Mouse (Mus musculus) T-cell, adult 2 months (primary cell): ENCODE measurements around the gene Dock9.

Experiments used
- DNase-seq: peaks from one replicate; pipeline ENCODE4 v3.0.0; 2022; ENCODE audit warnings: low spot score

Dock9 gene

DNA sequence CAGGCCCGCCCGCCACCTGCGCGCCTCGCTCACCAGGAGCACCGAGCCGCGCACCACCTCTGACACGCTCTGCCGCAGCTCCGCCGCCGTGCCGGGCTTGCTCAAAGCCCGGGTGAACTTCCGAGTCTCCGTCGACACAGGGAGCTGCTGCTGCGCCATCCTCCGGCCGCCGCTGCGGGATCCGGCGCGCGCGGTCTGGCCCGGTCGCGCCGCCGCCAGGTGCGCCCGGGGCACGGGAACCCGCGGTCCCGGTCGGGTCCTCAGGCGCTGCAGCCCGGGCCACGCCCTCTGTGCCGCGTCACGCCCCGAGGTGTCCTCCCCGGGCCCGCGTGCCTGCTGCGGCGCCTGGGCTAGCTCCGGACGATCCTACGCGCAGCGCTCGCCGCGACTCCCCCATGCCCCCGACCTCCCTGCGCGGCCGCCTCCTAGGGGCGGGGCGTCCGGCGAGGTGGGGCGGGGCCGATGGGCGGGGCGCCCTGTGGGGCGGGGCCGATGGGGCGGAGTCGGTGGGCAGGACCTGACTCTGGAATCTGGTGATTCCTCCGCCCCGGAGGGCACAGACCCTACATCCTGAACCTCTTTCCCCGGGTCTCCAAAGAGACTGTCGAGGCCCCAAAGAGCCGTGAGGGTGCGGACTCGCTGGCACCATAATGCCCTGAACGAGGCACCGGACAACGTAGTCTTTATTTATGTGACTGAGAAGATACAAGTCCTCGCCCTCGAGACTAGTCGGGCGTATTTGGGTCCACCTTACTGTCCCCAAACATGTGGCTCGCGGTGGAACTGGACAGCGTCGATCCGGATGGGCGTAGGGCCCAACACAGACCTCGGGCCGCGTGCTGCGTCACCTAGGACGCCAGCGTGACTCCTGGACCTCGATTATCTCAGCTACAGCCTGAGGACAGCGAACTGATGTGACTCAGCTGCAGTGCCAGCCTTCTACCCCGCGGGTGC is at the start of gene Dock9:
Gene Dock9, minus strand, starts transcription at position 381 of the 954 bp plus-strand sequence.
- DNase-seq: peak; percentile 84

- no peak for DNase-seq
These were observed 46.8 kb upstream of the Dock9 start for GRCm38 (mm10) chr14:121844486-121844885.

- DNase-seq: no peak
These were observed 42.6 kb upstream of the Dock9 start for GRCm38 (mm10) chr14:121840217-121840616.

- DNase-seq: no peak
These were observed 40.5 kb upstream of the Dock9 start for GRCm38 (mm10) chr14:121838161-121838560.

GRCm38 (mm10) chr14:121833001-121833520 is 35.4 kb upstream of the Dock9 start:
- no peak for DNase-seq

- peak; percentile 59 for DNase-seq
These were observed 32.3 kb upstream of the Dock9 start for GRCm38 (mm10) chr14:121829816-121830442.

DNA sequence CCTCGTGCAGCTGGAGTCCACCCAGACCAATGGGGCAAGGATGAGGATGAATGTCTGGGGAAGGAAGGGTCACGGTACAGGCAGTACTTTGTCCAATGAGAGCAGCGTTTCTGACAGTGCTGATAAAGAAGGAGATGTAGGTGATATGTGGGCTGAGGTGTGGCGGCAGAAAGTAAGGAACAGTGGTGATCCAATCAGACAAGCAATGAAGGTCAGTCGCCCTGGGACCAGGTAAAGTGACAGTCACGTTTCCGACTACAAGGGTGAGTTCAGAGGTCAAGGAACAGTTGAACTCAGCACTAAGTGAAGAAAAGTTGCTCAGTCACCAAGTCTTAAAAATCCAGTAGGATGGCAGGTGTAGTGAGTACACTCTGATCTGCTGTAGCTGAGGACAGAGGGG is 29.5 kb upstream of the Dock9 start:
- DNase-seq: no peak

GRCm38 (mm10) chr14:121825521-121826445 is 28.1 kb upstream of the Dock9 start:
- DNase-seq: no peak

- DNase-seq: no peak
These were observed 26.9 kb upstream of the Dock9 start for GRCm38 (mm10) chr14:121824322-121825103.

DNA sequence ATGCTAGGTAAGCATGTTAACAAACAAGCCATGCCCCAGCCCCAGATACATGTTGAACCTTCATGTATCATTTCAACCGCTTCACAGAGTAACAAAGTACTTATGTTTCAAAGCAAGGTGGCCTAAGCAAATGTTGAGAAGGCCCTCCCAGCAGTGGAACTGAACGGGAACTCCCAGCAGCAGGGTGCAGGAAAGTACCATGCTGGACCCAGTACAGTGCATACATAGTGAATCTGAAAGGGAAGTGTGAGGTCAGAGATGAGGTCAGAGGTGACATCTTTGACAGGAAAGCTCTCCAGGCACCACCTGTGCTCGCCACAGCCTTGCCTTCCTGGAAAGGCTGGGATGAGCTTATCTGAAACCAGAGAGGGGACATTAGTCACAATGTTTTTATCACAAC is 25.4 kb upstream of the Dock9 start:
- DNase-seq: no peak

DNA sequence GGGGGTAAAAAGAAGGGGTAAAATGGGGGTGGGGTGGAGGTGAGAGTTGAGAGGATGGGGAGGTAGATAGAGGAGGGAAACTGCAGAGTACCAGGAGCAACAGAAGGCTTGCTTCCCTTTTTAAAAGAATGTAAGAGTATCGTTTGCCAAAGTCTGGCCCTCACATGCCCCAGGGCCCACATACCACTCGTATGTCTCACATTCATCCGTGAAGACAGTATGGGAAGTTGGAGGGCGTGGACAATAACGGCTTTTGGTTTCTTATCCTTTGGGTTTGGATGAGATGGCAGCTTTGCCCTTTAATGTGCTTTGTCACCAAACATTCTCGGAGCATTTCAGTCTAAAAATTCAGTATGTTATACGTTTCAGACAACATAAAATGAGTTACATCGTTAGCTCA is 24.9 kb upstream of the Dock9 start:
- no peak for DNase-seq

DNA sequence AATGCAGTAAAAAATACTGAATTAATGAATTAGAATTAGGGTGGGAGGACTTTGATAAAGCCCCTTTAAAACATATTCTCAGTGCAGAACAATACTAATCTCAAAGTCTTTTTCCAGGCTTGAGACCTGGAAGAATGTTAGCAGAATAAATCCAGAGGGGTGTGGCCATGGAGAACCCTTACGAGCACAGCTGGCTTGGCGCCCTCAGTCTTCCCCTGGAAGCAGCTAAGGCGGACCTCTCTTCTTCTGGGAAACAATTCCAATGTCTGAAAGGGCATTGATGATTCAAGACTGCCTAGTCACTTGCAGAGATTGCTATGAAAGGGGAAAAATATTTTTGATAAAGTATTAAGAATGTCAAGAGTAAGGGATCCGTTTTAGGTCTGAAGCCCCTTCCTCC is 9.2 kb upstream of the Dock9 start:
- no peak for DNase-seq

DNA sequence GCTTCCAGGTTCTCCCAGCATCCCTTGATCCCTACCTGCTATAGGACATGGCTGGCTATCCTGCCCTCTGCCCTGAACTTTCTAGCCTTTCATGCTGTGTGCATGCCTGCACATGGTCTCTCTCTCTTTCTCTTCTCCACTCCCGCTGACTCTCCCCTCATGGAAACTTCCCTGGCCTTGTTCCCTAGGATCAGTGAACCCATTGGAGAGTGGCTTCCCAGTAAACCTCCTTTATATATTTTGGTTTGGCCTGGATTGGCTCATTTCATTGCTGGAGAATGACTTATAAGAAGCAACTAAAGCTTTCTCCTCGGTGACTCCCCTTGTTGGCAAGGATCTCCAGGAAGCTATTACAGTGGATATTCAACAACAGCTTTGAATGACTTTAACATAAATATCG is 8.7 kb upstream of the Dock9 start:
- DNase-seq: no peak

DNA sequence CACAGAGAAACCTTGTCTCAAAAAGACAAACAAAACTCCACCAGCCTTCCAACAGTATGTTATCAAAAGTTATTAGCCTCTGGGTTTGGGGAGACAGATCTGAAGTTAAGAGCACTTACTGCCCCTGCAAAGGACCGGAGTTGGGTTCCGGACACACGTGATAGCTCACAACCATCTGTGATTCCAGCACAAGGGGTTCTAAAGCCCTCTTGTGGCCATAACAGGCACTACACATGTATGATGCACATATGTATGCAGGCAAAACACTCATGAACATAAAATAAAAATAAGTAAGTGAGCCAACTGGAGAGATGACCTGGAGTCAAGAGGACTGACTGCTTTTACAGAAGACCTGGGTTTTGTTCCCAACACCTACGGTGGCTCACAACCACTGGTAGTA is 6.8 kb upstream of the Dock9 start:
- DNase-seq: peak; percentile 7

DNA sequence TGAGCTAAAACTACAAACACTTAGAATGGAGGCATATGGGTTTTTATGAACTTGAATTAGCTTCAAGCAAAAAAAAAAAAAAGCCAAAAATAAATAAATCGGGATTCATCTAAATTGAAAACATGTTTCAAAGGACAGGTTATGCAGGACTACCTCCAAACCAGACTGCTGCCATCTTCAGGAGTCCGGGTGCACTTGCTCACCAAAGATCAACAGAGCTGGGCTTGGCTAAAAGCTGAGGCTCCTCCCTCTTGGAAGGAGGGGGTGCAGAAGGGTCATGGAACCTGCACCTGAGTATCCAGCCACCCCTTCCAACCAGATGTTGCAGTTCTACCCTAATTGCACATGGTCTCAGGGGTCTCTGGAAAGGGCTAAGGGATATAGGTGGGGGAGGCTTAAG is 3.3 kb upstream of the Dock9 start:
- peak; percentile 44 for DNase-seq

- DNase-seq: no peak
These were observed 1.5 kb upstream of the Dock9 start for GRCm38 (mm10) chr14:121799112-121799511.

- peak; percentile 81 for DNase-seq
These were observed 768 bp upstream of the Dock9 start for GRCm38 (mm10) chr14:121798411-121798799.

GRCm38 (mm10) chr14:121796571-121797456 is 823 bp downstream of the Dock9 start:
- peak; percentile 4 for DNase-seq

GRCm38 (mm10) chr14:121795536-121795935 is 2.1 kb downstream of the Dock9 start:
- DNase-seq: no peak

DNA sequence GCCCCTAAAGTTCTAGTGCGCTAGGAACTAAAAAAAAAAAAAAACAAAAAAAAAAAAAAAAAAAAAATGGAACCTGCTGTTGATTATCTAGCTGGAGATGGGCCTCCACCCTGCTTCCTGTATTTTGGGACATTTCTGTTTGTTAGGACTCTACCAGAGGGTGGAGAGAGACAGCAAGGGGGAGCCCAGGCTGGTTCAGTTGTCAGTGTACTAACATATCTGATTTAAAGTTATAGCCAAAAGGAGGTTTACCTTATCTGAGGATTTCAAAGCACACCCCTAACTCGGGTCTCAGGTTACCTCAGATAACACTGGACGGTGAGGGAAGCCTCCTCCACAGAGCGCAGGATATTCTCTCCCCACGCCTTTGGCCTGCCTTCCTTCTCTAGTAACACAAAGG is 4.0 kb downstream of the Dock9 start:
- DNase-seq: no peak
